Mouse (Mus musculus): Measurements from ENCODE around the gene Cachd1.

Cachd1 gene

DNA sequence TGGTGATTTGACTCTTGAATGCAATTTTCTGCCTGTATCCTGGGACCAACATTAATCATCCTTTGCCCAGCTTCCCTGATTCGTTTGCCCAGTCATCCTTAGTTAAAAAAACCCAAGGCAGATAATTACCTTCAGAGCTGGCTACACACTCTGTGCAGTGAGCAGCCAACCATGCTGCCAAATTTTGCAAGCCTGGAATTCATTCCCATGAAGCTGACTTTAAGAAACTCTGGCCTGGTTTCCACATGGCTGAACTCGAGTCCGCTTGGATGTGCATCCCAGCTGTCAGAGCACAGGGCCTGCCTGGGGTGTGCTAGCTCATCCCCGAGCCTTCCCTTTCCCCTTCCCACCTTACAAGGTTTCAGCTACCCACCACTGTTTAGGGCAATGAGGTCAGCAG is 214.5 kb downstream of the Cachd1 start:
- DNase-seq (ENCODE audit: low spot score) = peak; percentile 61

DNA sequence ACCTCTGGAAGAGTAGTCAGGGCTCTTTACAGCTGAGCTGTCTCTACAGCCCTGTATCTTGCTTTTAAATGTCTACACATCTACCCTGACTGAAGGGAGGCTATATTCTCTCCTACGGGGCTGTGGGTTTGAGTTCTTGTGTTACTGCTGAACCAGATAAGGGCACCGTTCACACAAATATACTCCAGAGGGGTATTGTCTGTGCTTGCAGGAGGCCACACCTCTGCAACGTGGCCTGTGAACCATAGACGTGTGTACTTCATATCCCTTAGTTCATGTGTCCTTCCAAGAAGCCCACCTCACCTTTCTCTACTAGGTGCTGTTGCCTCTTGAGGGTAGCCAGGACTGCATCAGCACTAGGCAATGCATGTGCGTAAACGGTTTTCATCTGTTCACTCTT is 215.6 kb downstream of the Cachd1 start:
- no peak for DNase-seq (ENCODE audit: low spot score)

DNA sequence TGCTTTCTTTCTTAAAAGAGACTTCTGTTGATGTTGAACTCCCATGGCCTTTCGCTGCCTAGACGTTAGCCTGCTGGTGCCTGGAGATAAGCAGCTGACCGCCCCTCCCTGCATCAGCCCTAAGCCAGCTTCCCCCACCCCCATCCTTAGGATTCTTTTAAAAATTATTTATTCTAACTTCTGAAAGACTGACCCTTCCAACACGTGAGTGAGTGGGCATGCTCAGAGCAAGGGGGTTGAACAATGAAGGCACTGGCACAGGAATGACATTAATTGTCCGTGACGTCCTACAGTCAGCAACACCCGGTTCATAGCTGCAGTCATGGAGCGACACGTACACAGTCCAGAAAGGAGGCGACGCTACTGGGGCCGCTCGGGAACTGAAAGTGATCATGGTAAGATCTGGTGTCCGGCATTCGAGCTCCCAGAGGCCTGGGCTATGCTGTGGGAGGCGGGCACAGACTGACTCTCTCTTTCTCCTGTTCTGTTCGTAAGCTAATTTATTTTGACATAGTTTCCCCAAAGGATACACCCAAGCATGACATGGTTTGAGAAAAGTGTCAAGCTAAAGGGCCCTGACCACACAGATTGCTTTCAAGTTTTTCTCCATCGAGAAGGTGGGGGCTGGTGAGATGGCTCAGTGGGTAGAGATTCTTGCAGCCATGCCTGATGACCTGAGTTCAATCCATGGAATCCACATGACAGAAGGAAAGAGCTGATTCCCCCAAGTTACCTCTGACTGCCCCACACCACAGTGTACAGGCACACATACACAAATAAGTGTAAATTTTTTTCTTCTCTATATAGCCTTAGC is 218.2 kb downstream of the Cachd1 start:
- no peak for DNase-seq (ENCODE audit: low spot score)

DNA sequence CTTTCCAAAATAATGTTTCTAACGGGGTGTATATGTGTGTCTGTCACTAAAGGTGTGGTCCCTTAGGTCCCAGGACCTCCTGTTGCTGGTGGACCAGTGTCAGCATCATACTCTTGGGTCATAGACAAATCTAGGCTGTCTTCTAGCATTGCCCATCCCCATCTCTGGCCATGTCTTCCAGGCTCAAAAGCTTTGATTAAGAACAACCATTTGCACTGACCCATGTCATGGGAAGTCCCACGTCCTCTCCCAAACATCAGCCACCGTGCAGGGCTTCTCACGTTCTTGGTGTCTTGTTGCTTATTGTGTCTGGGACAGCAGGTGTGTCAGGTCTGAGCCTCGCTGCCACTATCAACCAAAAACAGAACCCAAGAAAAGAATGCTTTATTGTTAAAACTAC is 219.1 kb downstream of the Cachd1 start:
- no peak for DNase-seq (ENCODE audit: low spot score)

- DNase-seq (ENCODE audit: low spot score) = no peak
These were observed 219.7 kb downstream of the Cachd1 start for GRCm38 (mm10) chr4:100996060-100996651.

GRCm38 (mm10) chr4:100998145-100998544 is 221.7 kb downstream of the Cachd1 start:
- DNase-seq (ENCODE audit: low spot score) = peak; percentile 53

- no peak for DNase-seq (ENCODE audit: low spot score)
These were observed 222.4 kb downstream of the Cachd1 start for GRCm38 (mm10) chr4:100998906-100999305.

DNA sequence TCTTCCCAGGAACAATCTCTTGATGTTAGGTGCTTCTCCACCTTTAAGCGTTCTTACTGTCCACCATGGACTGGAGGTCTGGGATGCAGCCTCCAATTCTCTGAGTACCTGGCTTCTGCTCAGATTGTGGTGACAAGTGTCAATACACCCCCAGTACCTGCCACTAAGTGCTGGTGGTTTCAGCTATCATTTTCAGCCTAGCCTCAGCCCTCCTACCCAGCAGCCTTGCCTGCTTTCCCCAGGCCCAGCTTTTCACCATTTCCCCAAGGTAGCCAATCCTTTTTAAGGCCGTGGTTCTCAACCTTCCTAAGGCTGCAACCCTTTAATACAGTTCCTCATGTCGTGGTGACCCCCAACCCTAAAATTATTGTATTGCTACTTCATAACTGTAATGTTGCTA is 224.1 kb downstream of the Cachd1 start:
- DNase-seq (ENCODE audit: low spot score) = no peak

GRCm38 (mm10) chr4:101001073-101001472 is 224.6 kb downstream of the Cachd1 start:
- no peak for DNase-seq (ENCODE audit: low spot score)

- no peak for DNase-seq (ENCODE audit: low spot score)
These were observed 226.5 kb downstream of the Cachd1 start for GRCm38 (mm10) chr4:101002961-101003360.

DNA sequence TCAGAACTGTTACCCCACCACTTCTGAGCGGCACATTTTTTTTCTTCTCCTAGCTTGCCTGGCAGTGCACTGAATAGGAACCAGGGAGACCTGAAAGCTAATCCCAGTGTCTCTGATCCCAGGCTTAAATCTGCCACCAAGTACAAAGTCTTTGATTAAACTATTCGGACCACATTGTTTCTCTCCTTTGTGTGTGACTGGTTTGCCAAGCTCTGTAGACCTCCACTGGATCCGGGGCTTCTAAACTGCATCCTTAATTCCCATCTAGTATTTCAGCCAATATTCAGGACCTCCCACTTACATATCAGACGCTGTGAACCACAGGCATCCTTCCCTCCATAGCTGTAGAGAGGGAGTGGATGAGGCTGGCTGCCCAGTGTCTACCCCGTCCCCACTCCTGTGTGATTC is 231.9 kb downstream of the Cachd1 start:
- DNase-seq (ENCODE audit: low spot score) = no peak

- no peak for DNase-seq (ENCODE audit: low spot score)
These were observed 232.6 kb downstream of the Cachd1 start for GRCm38 (mm10) chr4:101009092-101009491.

- no peak for DNase-seq (ENCODE audit: low spot score)
These were observed 241.3 kb downstream of the Cachd1 start for GRCm38 (mm10) chr4:101017806-101018205.

DNA sequence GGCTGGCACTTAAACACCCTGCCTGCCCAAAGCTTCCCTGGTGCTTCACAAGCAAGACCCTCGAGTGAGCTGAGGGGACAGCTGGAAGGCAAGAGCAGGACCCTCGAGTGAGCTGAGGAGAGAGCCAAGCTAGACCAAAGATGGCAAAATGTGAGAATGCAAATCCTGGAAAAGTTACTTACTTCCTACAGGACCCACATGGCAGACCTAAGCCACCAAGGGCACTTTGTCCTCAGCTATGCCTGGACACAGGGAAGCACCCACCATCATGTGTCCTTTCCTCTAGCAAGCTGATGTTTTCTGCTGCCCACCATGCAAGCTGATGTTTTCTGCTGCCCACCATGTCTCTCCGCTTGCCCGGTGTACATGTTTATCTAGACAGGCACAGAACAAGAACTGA is 244.1 kb downstream of the Cachd1 start, which contains the start of gene Gm10577:
Gm10577 (minus strand) TSS at position 101 of the 400 bp plus-strand sequence.
- DNase-seq (ENCODE audit: low spot score) = no peak

DNA sequence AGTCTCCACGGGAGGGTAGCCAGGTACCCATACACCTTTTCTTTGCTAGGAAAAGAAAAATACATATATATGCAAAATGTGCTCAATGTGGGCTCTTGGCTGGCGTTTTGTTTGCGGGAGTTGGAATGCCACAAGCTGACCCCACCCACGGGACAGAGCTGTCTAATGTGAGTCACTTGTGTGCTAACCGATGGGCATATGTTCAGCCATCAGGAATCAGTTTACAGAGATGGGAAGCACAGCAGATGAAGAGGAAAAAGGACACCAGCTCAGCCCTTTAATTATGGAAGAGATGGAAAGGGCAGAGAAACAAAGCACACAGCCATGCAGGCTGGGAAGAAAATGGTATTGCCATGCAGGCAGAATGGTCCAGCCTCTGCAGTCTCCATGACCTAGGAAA is 250.1 kb downstream of the Cachd1 start:
- DNase-seq (ENCODE audit: low spot score) = no peak

GRCm38 (mm10) chr4:101026995-101027394 is 250.5 kb downstream of the Cachd1 start:
- no peak for DNase-seq (ENCODE audit: low spot score)

DNA sequence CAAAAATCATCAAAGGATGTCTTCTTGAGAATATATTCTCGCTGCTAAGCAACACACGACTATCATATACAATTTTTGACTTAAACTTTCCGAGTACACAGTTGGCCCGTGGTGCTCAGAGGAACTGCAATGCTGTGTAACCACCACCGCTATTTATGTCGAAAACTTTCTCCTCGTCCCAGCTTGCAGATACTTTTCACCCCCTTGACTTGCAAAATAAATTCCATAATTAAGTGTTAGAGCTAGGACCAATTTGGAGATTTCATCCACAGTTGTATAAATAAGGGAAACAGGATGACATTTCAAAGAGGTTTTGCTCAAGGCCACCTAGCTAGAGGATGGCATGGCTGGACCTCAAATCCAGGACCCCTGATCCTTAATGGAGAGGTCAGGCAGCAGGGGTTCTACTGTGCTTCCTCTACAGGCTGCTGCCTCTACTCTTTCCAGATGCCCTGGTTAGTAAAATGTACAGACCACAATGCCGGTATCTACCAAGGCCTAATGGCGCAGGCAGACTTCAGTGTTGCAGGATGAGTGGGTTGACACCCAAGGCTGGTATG is 251.5 kb downstream of the Cachd1 start:
- DNase-seq (ENCODE audit: low spot score) = no peak

GRCm38 (mm10) chr4:101033047-101033446 is 256.6 kb downstream of the Cachd1 start:
- peak; percentile 37 for DNase-seq (ENCODE audit: low spot score)

DNA sequence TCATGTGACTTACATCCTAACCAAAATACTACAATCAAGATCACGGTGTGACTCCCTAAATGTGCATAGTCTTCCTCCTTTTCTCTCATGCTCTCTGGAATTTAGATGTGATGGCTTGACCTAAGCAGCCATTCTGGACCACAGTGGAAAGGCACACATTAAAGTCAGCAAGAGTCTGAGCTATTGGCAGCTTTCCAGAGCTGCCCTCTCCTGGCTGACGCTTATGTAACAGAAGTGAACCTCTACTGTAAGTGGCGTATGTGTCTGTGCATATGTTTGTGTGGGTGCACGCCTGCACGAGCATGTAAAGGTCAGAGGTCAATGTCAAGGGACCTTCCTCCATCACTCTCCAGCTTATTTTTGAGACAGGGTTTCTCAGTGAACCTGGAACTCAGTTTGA is 258.7 kb downstream of the Cachd1 start:
- no peak for DNase-seq (ENCODE audit: low spot score)

DNA sequence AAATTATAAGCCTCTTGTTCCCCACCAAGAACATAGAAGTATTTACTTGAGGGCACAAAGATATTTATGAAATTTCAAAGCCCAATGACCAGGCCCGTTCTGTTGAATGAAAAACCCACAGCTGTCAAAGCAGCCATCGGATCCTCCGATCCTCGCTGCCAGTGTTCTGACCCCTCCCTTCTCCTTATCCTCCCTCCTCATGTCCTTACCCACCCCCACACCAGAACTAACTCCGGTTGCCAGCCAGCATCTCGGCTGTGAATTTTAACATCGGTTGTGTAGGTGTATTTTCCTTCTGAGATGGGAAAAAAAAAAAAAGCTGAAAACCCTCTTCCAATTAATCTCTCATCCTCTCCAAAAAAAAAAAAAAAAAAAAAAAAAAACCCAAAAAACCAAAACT is 260.7 kb downstream of the Cachd1 start:
- no peak for DNase-seq (ENCODE audit: low spot score)

DNA sequence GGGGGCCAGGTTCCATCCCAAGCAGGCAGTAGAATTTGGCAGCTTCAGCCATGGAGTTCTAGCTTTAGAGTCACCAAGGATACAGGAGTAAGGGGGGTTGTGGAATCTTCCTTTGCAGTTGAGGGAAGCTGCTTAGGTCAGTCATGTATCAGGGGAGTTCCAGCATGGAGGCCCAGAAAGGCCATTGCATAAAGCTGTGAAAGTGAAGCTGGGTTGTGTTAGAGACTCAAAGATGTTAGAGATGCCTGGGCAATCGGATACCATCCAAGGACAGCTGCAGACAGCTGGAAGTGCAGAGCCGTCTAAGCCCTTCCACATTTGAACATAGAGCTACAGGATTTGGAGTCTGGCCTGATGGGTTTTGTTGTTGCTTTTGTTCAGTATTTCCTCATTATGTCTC is 267.2 kb downstream of the Cachd1 start:
- DNase-seq (ENCODE audit: low spot score) = no peak

DNA sequence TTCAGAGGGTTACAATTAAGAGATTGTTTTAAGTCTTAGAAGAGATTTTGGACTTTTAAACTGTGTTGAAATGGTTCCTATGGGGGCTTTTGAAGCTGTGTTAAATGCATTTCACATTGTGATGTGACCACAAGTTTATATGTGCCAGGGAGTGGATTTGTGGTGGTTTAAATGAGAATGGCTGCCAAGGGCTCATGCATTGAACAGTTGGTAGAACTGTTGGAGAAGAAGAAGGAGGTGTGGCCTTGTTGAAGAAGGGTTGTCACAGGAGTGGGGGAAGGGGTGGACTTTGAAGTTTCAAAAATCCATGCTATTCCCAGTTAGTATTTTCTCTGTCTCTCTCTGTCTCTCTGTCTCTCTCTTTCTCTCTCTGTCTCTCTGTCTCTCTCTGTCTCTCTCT is 267.7 kb downstream of the Cachd1 start:
- DNase-seq (ENCODE audit: low spot score) = no peak

DNA sequence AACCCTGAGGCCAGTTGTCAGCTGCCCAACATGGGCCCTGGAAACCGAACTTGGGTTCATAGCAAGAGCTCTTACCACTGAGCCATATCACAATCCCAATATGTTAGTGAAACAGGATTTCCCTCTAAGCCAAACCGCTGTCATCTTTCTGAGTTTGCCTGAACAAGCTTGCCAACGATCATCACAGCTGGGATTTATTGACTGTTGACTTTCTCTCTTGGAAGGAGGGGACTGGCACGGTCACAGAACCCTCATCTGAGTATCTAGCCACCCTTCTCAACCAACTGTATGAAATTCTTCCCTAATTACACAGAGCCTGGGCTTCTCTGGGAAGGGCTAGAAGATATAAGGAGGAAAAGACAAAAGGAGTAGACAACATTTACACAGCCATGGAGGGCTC is 270.1 kb downstream of the Cachd1 start:
- no peak for DNase-seq (ENCODE audit: low spot score)
